Comparison of ENCODE assay signal across 8 mouse cellular contexts in the genomic region with DNA sequence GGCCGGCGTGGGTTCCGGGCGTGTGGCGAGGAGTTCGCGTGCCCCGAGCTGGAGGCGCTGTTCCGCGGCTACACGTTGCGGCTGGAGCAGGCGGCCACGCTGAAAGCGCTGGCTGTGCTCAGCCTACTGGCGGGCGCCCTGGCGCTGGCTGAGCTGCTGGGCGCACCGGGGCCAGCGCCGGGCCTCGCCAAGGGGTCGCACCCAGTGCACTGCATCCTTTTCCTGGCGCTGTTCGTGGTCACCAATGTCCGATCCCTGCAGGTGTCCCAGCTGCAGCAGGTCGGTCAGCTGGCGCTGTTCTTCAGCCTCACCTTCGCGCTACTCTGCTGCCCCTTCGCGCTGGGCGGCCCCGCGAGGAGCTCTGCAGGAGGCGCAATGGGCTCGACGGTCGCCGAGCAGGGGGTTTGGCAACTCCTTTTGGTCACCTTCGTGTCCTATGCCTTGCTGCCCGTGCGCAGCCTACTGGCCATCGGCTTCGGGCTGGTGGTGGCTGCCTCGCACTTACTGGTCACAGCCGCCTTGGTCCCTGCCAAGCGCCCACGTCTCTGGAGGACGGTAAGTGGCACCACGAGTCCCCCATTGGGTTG. TPM values are rescaled to one million over a fixed set of nuclear protein-coding genes. Genes with fewer than 3 reads are reported as not detected.
DNase-seq lines count a peak whose midpoint lies in the region; ATAC-seq lines count a peak whose summit lies in the region.

No protein-coding gene starts in this region.

- H3K4me1 ChIP-seq in heart, embryonic 16.5 days (ENCODE audit: control insufficient read depth, insufficient read depth, low read length): peaks cover 8% of the 10 kb centered on the region
- peaks cover 24% of the 10 kb centered on the region for H3K4me1 ChIP-seq in midbrain, embryonic 14.5 days (ENCODE audit: control insufficient read depth, insufficient read depth, low read length)

- peaks cover 76% of the 10 kb centered on the region for H3K27me3 ChIP-seq in heart, embryonic 16.5 days (ENCODE audit: control insufficient read depth, insufficient read depth, low read length)
- peaks cover 27% of the 10 kb centered on the region for H3K27me3 ChIP-seq in midbrain, embryonic 14.5 days (ENCODE audit: control insufficient read depth, insufficient read depth, low read length)

- H3K4me3 ChIP-seq in heart, embryonic 16.5 days (ENCODE audit: low read length): peak overlapping the region; percentile 62
- H3K4me3 ChIP-seq in midbrain, embryonic 14.5 days (replicated peaks; ENCODE audit: low read depth, low read length): peak overlapping the region; percentile 63

- under 1% methylated on average over 52 of the region's 53 CpGs for WGBS in heart, embryonic 16.5 days
- WGBS in midbrain, embryonic 14.5 days: under 1% methylated on average over 44 of the region's 53 CpGs

- H3K9ac ChIP-seq in heart, embryonic 16.5 days (ENCODE audit: low read length): peak overlapping the region; percentile 65
- peak overlapping the region; percentile 73 for H3K9ac ChIP-seq in midbrain, embryonic 14.5 days (replicated peaks; ENCODE audit: low read length)

- no peaks in the 10 kb centered on the region for H3K36me3 ChIP-seq in heart, embryonic 16.5 days (ENCODE audit: control insufficient read depth, insufficient read depth)
- no peaks in the 10 kb centered on the region for H3K36me3 ChIP-seq in midbrain, embryonic 14.5 days (ENCODE audit: control insufficient read depth, insufficient read depth, low read length)

- peak; percentile 29 for DNase-seq in ovary, postnatal 36 days (ENCODE audit: low spot score)
- DNase-seq in ovary, postnatal 10 days (ENCODE audit: low spot score): no peak
- peak; percentile 70 to 72 for DNase-seq in cerebellum, postnatal 14 days
- peak; percentile 11 to 51 for DNase-seq in kidney, postnatal 36 days
- DNase-seq in midbrain, embryonic 14.5 days: peak; percentile 81
- no peak for DNase-seq in spleen, adult 12 weeks (ENCODE audit: low spot score)
- DNase-seq in ovary, postnatal 14 days (ENCODE audit: low spot score): no peak

- no peak overlapping the region for H3K27ac ChIP-seq in heart, embryonic 16.5 days (ENCODE audit: low read length)
- peak overlapping the region; percentile 41; the same call in 1 of the 2 replicates for H3K27ac ChIP-seq in midbrain, embryonic 14.5 days (replicated peaks; ENCODE audit: low read depth, low read length)

- ATAC-seq in heart, embryonic 16.5 days (replicated peaks; ENCODE audit: extremely low read depth, insufficient read depth, low FRiP score): peak; percentile 31; the same call in 1 of the 2 replicates
- peak; percentile 58 for ATAC-seq in midbrain, embryonic 14.5 days (ENCODE audit: low FRiP score, low TSS enrichment)

- H3K9me3 ChIP-seq in heart, embryonic 16.5 days (replicated peaks; ENCODE audit: control insufficient read depth, low read length): no peaks in the 10 kb centered on the region
- H3K9me3 ChIP-seq in midbrain, embryonic 14.5 days (ENCODE audit: control insufficient read depth, low read length): no peaks in the 10 kb centered on the region

- peak overlapping the region; percentile 86 for H3K4me2 ChIP-seq in heart, embryonic 16.5 days (ENCODE audit: low read depth, low read length)
- H3K4me2 ChIP-seq in midbrain, embryonic 14.5 days (ENCODE audit: low read length): peak overlapping the region; percentile 90

RNA-seq across cellular contexts. Expression of gene Adcy1, which starts 0.5 kb away (rescaled TPM):
- 0.74 and 1.1 TPM in 2 replicates for polyA plus RNA-seq in heart, embryonic 16.5 days (2015; fragmentation: Nextera tagmentation; extraction: Ambion mirVana)
- polyA plus RNA-seq in midbrain, embryonic 14.5 days (2014; fragmentation: Nextera tagmentation; extraction: Ambion mirVana): 9.9 and 10.7 TPM in 2 replicates

Comparison
In these comparisons a context has a peak if more than half of its experiments do, and no peak if none do; other contexts are left out.
1. DNase-seq: peak in ovary, postnatal 36 days (single experiment), cerebellum, postnatal 14 days (2 of 2), kidney, postnatal 36 days (2 of 2) and midbrain, embryonic 14.5 days (single experiment); none in ovary, postnatal 10 days (single experiment), spleen, adult 12 weeks (single experiment) and ovary, postnatal 14 days (single experiment).